Mouse (Mus musculus) c-Kit-negative CD71-positive TER-119-positive erythroid progenitor cells, embryonic 14.5 days (primary cell): ENCODE results near the gene Rrp36.

ENCODE experiments used
- DNase-seq: peaks from one replicate; pipeline ENCODE4 v3.0.0-alpha.2; 2013; ENCODE audit warnings: low read depth, low spot score

The Rrp36 gene

GRCm38 (mm10) chr17:46685913-46686312, 11.8 kb upstream of the Rrp36 start:
- no peak for DNase-seq

- no peak for DNase-seq
These were observed 8.7 kb upstream of the Rrp36 start for GRCm38 (mm10) chr17:46682654-46683389.

- DNase-seq, result no peak
These were observed 7.4 kb upstream of the Rrp36 start for GRCm38 (mm10) chr17:46681466-46682118.

- DNase-seq, result peak; percentile 95
These were observed 6.7 kb upstream of the Rrp36 start, which contains the start of gene Klhdc3 for GRCm38 (mm10) chr17:46680760-46681373. Gene Klhdc3 (minus strand): TSS chr17:46680914.

- no peak for DNase-seq
These were observed 5.9 kb upstream of the Rrp36 start for GRCm38 (mm10) chr17:46679843-46680759.

GRCm38 (mm10) chr17:46678911-46679310, 4.8 kb upstream of the Rrp36 start:
- DNase-seq, result no peak

- DNase-seq, result no peak
These were observed 4.3 kb upstream of the Rrp36 start, which contains the start of gene Mea1 for GRCm38 (mm10) chr17:46678416-46678815. Gene Mea1 (plus strand): TSS chr17:46678793.

- no peak for DNase-seq
These were observed 555 bp upstream of the Rrp36 start for GRCm38 (mm10) chr17:46674530-46675283.

- DNase-seq, result no peak
These were observed 4.2 kb downstream of the Rrp36 start for GRCm38 (mm10) chr17:46669911-46670310.

GRCm38 (mm10) chr17:46667712-46668111, 6.4 kb downstream of the Rrp36 start:
- no peak for DNase-seq

GRCm38 (mm10) chr17:46662730-46663129, 11.4 kb downstream of the Rrp36 start:
- no peak for DNase-seq

- no peak for DNase-seq
These were observed 12.2 kb downstream of the Rrp36 start for GRCm38 (mm10) chr17:46661981-46662380.

GRCm38 (mm10) chr17:46661351-46661750, 12.8 kb downstream of the Rrp36 start:
- no peak for DNase-seq

- DNase-seq, result no peak
These were observed 18.1 kb downstream of the Rrp36 start for GRCm38 (mm10) chr17:46656054-46656453.

- DNase-seq, result no peak
These were observed 22.2 kb downstream of the Rrp36 start for GRCm38 (mm10) chr17:46651755-46652547.

GRCm38 (mm10) chr17:46651292-46651691, 22.9 kb downstream of the Rrp36 start:
- no peak for DNase-seq

- DNase-seq, result peak; percentile 54
These were observed 23.7 kb downstream of the Rrp36 start, which contains the start of gene Cul7 for GRCm38 (mm10) chr17:46650232-46651031. Gene Cul7 (plus strand): TSS chr17:46650337.

- DNase-seq, result no peak
These were observed 24.3 kb downstream of the Rrp36 start for GRCm38 (mm10) chr17:46649811-46650210.

GRCm38 (mm10) chr17:46648436-46648835, 25.7 kb downstream of the Rrp36 start:
- DNase-seq, result no peak
